Mouse (Mus musculus): Measurements from ENCODE around the gene Enox1. TPM values are rescaled to one million over a fixed set of nuclear protein-coding genes. Genes with fewer than 3 reads are reported as not detected.
A peak's percentile ranks its signal among the peaks of the same experiment; 100 is the strongest.

The Enox1 gene
- polyA plus RNA-seq, 1 experiment from 2014 or later = 46.2 TPM

DNA sequence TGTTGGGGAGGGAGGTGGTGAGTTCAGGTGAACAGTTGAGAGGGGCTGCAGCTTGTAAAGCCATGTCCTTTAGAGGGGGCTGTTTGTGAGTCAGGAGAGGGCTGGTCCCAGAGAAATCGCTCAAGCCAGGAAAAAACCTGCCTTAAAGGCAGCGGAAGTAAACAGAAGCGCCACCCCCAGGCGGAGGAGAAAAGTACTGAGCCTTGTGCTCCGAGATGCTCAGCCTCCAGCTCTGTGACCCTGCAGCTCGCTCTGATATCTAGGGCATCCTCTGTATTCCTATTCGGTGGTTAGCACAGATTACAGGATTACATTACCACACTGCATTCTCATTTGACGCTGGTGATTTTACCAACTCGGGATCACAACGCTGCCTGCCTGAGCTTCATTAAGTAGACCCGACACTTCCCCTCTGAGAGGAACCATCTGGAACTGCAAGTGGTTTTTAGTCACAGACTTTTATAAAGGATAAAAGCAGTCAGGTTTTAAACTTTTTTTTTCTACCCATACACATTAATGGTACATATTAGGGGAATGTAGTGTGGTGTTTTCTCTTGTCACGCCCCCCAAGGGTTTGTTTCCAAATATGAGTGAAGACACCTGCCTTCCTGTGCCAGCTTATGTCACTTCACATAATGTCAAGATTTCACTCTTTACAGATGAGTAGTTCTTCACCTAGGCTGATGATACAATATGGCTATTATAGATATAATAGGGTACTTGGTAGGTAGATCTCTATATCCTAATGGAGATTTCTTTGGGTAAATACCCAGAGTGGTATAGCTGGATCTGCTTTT, 552.0 kb downstream of the Enox1 start:
- Histone ChIP-seq H3K4me1 (replicated peaks) (no peaks in the 10 kb centered on the region), H3K27me3 (no peaks in the 10 kb centered on the region), H3K9me3 (no peaks in the 10 kb centered on the region), H3K27ac (no peak overlapping the region), H3K9ac (no peak overlapping the region), H3K36me3 (0 out of 2 replicates have a peak, but pooled peaks cover 8% of the 10 kb centered on the region), H3K4me2 (no peak overlapping the region), H3K4me3 (no peak overlapping the region)
- WGBS = 53% methylated on average over 12 of the region's 12 CpGs
- ATAC-seq (ENCODE audit: low FRiP score) = no peak

DNA sequence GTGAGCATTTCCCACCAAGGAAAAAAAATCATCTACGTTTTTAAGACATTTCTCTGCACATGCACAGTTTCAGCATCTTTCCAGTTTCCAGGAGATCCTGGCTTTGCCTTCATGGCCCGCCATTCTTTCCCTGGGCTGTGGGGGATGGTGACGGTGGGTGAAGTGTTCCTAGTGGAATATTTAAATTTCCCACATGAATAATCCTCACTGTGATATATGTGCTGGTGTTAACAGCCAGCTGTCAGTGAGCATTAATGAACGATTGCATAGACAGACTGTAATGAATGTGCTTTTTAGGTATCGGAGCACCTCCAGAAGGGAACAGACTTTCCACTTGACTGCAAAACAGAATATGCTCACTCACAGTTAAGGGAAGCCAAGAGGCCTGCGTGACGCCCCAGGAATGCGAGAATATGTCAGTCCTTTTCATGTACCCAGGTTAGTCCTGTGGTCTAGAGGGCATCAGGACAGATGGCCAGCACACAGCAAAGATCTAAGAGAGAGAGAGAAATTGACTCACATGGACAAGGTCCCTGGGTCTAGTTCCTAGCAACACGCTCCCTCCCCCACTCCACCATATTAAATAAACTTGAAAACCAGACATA, 558.5 kb downstream of the Enox1 start:
- H3K4me2 ChIP-seq = no peak overlapping the region
- H3K27ac ChIP-seq = peak overlapping the region; percentile 55; the same call in 1 of the 2 replicates
- no peak overlapping the region for H3K4me3 ChIP-seq
- peaks cover 10% of the 10 kb centered on the region; the same call in 1 of the 2 replicates for H3K36me3 ChIP-seq
- H3K9ac ChIP-seq = no peak overlapping the region
- 58% methylated on average over 9 of the region's 9 CpGs for WGBS
- peaks cover 13% of the 10 kb centered on the region for H3K4me1 ChIP-seq (replicated peaks)
- H3K9me3 ChIP-seq = no peaks in the 10 kb centered on the region
- no peak; the same call in 1 of the 2 replicates for ATAC-seq (ENCODE audit: low FRiP score)
- H3K27me3 ChIP-seq = no peaks in the 10 kb centered on the region

DNA sequence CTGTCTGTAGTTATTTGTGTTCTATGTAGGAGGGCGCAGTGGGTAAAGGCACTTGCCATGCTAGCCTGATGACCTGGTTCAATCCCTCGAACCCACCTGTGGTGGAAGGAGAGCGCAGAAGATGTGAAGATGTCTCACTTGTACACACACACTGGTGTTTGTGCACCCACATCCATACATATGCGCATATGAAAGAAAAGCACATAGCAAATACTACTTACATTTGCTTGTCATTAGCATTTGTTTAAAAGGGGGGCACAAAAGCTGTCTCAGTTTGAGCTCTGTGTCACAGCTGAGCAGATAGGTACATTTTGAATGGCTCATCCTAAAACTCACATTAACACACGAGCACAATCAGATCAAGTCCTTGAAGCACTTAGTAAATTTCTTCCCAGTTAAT, 560.4 kb downstream of the Enox1 start:
- ATAC-seq (ENCODE audit: low FRiP score) = no peak
- no peak overlapping the region for H3K9ac ChIP-seq
- 91% methylated on average over 5 of the region's 5 CpGs for WGBS
- peaks cover 13% of the 10 kb centered on the region for H3K4me1 ChIP-seq (replicated peaks)
- H3K36me3 ChIP-seq = peaks cover 10% of the 10 kb centered on the region
- no peaks in the 10 kb centered on the region for H3K27me3 ChIP-seq
- no peak overlapping the region for H3K27ac ChIP-seq
- H3K4me3 ChIP-seq = no peak overlapping the region
- H3K9me3 ChIP-seq = no peaks in the 10 kb centered on the region
- H3K4me2 ChIP-seq = no peak overlapping the region

DNA sequence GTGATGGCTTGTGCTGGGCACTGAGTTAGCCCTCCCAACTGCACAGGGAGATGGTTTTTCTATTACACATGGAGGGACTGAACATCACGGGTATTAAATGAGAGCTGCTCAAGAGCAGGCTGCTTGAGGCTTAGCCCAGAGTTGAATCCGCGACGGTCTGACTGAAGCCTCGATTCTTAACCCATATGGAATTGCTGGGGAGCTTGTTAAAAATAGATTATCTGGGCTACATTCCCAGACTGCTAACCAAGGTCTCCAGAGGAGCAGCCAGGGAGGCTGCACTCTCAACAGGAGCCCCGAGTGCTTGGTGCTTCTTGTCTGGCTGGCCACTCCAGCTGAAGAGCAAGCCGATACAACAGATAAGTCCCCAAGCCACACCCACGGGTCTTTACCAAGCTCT, 562.3 kb downstream of the Enox1 start:
- Histone ChIP-seq H3K4me2 (no peak overlapping the region), H3K27me3 (no peaks in the 10 kb centered on the region), H3K9me3 (no peaks in the 10 kb centered on the region), H3K9ac (no peak overlapping the region), H3K27ac (no peak overlapping the region), H3K4me3 (no peak overlapping the region), H3K4me1 (replicated peaks) (peaks cover 13% of the 10 kb centered on the region), H3K36me3 (peaks cover 10% of the 10 kb centered on the region)
- no peak for ATAC-seq (ENCODE audit: low FRiP score)
- 72% methylated on average over 8 of the region's 8 CpGs for WGBS

DNA sequence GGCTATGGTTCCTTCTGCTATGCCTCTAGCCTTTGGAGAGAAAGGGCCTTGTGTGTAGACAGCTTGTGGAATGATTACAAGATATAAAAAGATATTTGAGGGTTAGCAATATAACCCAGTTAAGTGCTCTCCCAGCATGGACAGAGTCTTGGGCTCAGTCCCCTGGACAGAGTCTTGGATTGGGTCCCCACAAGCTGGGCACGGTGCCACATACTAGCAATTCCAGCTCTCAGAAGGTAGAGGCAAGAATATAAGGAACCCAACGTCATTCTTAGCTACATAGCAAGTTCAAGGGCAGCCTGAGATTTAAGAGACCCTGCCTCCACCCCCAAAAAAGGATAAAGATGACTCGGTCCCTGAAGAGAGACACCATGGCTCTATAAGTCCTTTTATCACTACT, 581.5 kb downstream of the Enox1 start:
- WGBS = 80% methylated on average over 3 of the region's 3 CpGs

DNA sequence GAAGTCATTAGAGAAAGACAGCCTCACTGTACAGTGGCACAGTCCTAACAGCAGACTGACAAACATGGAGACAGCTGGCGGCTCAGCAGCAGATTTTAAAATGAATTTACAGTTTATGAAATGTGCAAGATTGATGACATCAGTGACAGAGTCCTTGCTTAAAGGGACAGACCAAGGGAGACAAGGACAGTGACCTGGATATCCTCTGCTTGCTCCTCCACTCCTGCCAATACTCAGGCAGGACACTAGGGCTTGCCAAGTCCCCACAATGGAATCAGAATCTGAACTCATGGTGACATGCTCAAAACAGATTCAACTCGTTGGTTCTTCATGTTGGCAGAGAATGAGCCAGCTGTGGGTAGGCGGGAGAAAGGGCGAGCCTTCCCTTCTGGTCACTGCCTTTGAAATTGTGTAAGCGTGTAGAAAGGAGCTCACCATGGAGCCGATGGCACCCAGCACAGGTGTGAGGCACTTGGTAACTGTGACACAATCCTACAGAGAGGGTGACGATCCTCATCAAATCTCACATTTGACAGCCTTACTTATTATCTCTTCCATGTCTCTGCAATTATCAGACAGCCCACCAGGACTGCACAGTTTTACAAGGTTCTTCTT, 582.3 kb downstream of the Enox1 start:
- H3K4me2 ChIP-seq = no peak overlapping the region
- H3K9ac ChIP-seq = no peak overlapping the region
- ATAC-seq (ENCODE audit: low FRiP score) = no peak
- no peaks in the 10 kb centered on the region for H3K4me1 ChIP-seq (replicated peaks)
- no peaks in the 10 kb centered on the region for H3K9me3 ChIP-seq
- no peaks in the 10 kb centered on the region for H3K27me3 ChIP-seq
- no peak overlapping the region for H3K4me3 ChIP-seq
- no peaks in the 10 kb centered on the region for H3K36me3 ChIP-seq
- 86% methylated on average over 7 of the region's 7 CpGs for WGBS
- peak overlapping the region; percentile 36; the same call in 1 of the 2 replicates for H3K27ac ChIP-seq

More for the DNA sequence above, 581.5 kb downstream of the Enox1 start:
- no peak overlapping the region for H3K4me3 ChIP-seq
- H3K9ac ChIP-seq = no peak overlapping the region
- no peaks in the 10 kb centered on the region for H3K27me3 ChIP-seq
- H3K9me3 ChIP-seq = no peaks in the 10 kb centered on the region
- no peak for ATAC-seq (ENCODE audit: low FRiP score)
- no peak overlapping the region for H3K27ac ChIP-seq
- no peak overlapping the region for H3K4me2 ChIP-seq
- no peaks in the 10 kb centered on the region for H3K36me3 ChIP-seq
- H3K4me1 ChIP-seq (replicated peaks) = no peaks in the 10 kb centered on the region

DNA sequence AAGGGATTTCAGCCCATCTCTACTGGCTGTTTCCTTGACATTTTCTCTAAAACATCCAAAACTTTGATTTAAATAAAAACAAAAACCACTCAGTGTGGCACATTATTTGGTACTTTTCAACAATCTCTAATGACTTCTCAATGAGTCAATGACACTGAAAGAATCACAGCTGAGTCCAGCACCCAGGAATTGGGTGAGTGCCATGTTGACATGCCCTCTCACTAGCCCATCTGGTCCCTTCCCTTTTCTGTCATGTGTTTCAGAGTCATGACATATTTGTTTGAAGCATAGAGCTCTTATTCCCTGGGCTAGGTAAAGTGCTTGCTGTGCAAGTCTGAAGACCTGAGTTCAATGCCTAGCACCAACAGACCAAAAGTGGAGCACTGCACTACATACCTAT, 582.8 kb downstream of the Enox1 start:
- Histone ChIP-seq H3K27ac (no peak overlapping the region), H3K4me2 (no peak overlapping the region), H3K27me3 (no peaks in the 10 kb centered on the region), H3K4me1 (replicated peaks) (no peaks in the 10 kb centered on the region), H3K36me3 (no peaks in the 10 kb centered on the region), H3K9me3 (no peaks in the 10 kb centered on the region), H3K4me3 (no peak overlapping the region), H3K9ac (no peak overlapping the region)
- ATAC-seq (ENCODE audit: low FRiP score) = no peak

DNA sequence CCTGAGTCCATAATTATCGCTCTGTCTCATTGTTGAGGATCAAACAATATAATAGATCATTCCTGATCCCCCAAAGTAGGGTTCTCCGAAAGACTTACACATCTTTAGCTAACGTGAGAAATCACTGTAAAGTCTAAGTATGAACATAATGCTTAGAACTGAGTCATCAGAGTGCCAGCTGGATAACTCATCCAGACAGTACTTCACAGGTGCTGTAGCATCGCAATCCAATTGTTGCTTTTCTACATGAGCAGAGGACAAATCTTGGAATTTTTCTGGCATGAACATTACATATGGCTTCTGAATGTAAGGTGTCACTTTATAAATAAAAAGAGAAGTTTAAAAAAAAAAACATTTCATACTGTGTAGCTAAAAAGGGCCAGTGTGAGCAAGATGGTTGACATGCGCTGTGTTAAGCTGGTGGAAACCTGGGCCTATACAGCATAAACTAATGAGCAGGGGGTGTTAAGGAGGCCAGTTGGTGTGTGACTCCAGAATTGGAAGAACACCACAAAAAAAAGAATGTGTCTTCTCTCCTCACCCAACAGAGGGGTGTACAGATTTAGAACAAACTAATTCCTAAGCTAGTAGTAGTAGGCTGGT, 588.2 kb downstream of the Enox1 start:
- ATAC-seq (ENCODE audit: low FRiP score) = no peak
- WGBS = 92% methylated on average over 5 of the region's 5 CpGs
- Histone ChIP-seq H3K27ac (no peak overlapping the region), H3K4me2 (no peak overlapping the region), H3K27me3 (no peaks in the 10 kb centered on the region), H3K9me3 (no peaks in the 10 kb centered on the region), H3K36me3 (no peaks in the 10 kb centered on the region), H3K9ac (no peak overlapping the region), H3K4me3 (no peak overlapping the region), H3K4me1 (replicated peaks) (no peaks in the 10 kb centered on the region)

DNA sequence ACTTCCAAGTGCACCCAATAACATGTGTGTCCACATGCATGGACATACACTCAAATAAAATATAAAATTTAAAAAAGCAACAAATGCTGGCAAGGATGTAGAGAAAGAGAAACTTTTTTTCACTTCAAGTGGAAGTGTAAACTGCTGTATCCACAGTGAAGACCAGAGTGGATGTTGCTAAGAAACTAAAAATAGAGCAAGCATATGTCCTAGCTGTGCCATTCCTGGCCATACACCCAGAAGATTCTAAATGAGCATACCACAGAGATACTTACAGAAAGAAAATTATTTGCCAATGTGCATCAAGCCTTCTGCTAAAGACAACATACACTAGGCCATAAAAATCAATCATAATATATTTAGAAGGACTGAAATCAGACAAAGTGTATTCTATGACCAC, 592.4 kb downstream of the Enox1 start:
- H3K4me1 ChIP-seq (replicated peaks) = no peaks in the 10 kb centered on the region
- no peaks in the 10 kb centered on the region for H3K27me3 ChIP-seq
- no peak overlapping the region for H3K4me3 ChIP-seq
- H3K4me2 ChIP-seq = no peak overlapping the region
- no peaks in the 10 kb centered on the region for H3K36me3 ChIP-seq
- no peaks in the 10 kb centered on the region for H3K9me3 ChIP-seq
- H3K9ac ChIP-seq = no peak overlapping the region
- no peak overlapping the region for H3K27ac ChIP-seq
- no peak for ATAC-seq (ENCODE audit: low FRiP score)

Other genes with a start within 250 kb of the Enox1 start
- 0.70 and 0.88 TPM in 2 replicates for gene Ccdc122, start 120.0 kb upstream of the Enox1 start, polyA plus RNA-seq (2015; fragmentation: Nextera tagmentation; extraction: Ambion mirVana)
- 2.5 and 3.8 TPM in 2 replicates for gene Lacc1, start 119.9 kb upstream of the Enox1 start, polyA plus RNA-seq (2015; fragmentation: Nextera tagmentation; extraction: Ambion mirVana)

Data from hindbrain, embryonic 13.5 days (tissue).